Mouse (Mus musculus) kidney, adult 2 months (tissue): ENCODE data around the gene Krtap16-1.

Source experiments
- CTCF ChIP-seq: fragments of 200-500 bp; conservative IDR thresholded peaks from 2 replicates; pipeline ENCODE4 v1.5.1; 2011; ENCODE audit warnings: low read depth, mild to moderate bottlenecking, control low read depth, low read length, moderate library complexity, mixed read lengths; ENCODE audit not compliant: insufficient read depth, insufficient read length
- POLR2A ChIP-seq: fragments of 200-500 bp; IDR thresholded peaks from one replicate; pipeline ENCODE4 v1.6.1; 2011; ENCODE audit warnings: low read depth, low read length, control low read depth

- TF ChIP-seq POLR2A = no peak
- no peak for TF ChIP-seq CTCF
These were observed 27.3 kb upstream of the Krtap16-1 start for GRCm38 (mm10) chr11:100013691-100014171.
